Mouse (Mus musculus) limb, embryonic 14.5 days (tissue): Measurements from ENCODE around the gene Iqsec1. TPM values are rescaled to one million over a fixed set of nuclear protein-coding genes. Genes with fewer than 3 reads are reported as not detected.

Experiments used
- ATAC-seq: fragments of 200-750 bp; cut with Nextera tagmentation; 2 replicates; pipeline ENCODE4 v1.8.0; 2017; ENCODE audit warnings: low read depth, moderate number of reproducible peaks, moderate TSS enrichment; ENCODE audit not compliant: low FRiP score
- DNase-seq: peaks from one replicate; pipeline ENCODE4 v3.0.0-alpha.2; 2015; ENCODE audit warnings: low spot score
- H3K27ac ChIP-seq: fragments of 300-500 bp; sonication (generic); replicated peaks from 2 replicates; pipeline ENCODE4 v1.5.1; 2014; ENCODE audit warnings: low read depth, mild to moderate bottlenecking, low read length, moderate library complexity, mixed read lengths
- H3K27me3 ChIP-seq: fragments of 300-500 bp; sonication (generic); 2 replicates; pipeline ENCODE4 v1.6.1; 2014; ENCODE audit warnings: low read length, mixed read lengths; ENCODE audit not compliant: control insufficient read depth, insufficient read depth
- H3K36me3 ChIP-seq: fragments of 300-500 bp; sonication (generic); 2 replicates; pipeline ENCODE4 v1.6.1; 2014; ENCODE audit warnings: mild to moderate bottlenecking, low read length, moderate library complexity, mixed read lengths; ENCODE audit not compliant: control insufficient read depth, insufficient read depth
- H3K4me1 ChIP-seq: fragments of 300-500 bp; sonication (generic); 2 replicates; pipeline ENCODE4 v1.6.1; 2014; ENCODE audit warnings: antibody characterized with exemption, low read length, mixed read lengths; ENCODE audit not compliant: control insufficient read depth, insufficient read depth
- H3K4me2 ChIP-seq: fragments of 300-500 bp; sonication (generic); replicated peaks from 2 replicates; pipeline ENCODE4 v1.6.1; 2014; ENCODE audit warnings: low read depth, mild to moderate bottlenecking, low read length, moderate library complexity; ENCODE audit not compliant: severe bottlenecking
- H3K4me3 ChIP-seq: fragments of 300-500 bp; sonication (generic); replicated peaks from 2 replicates; pipeline ENCODE4 v1.5.1; 2014; ENCODE audit warnings: low read length
- H3K9ac ChIP-seq: fragments of 300-500 bp; sonication (generic); 2 replicates; pipeline ENCODE4 v1.6.1; 2014; ENCODE audit warnings: mild to moderate bottlenecking, low read depth, low read length, moderate library complexity; ENCODE audit not compliant: severe bottlenecking
- H3K9me3 ChIP-seq: fragments of 300-500 bp; sonication (generic); 2 replicates; pipeline ENCODE4 v1.6.1; 2016; ENCODE audit warnings: low read length; ENCODE audit not compliant: control insufficient read depth
- POLR2A ChIP-seq: fragments of 200-500 bp; IDR thresholded peaks from 2 replicates; pipeline ENCODE4 v1.8.0; 2012; ENCODE audit warnings: inconsistent platforms, mild to moderate bottlenecking, moderate library complexity, borderline replicate concordance; ENCODE audit not compliant: insufficient read depth, insufficient read length; ENCODE audit errors: extremely low read depth
- WGBS: fragments of 180-500 bp; shearing (Covaris S2); extraction: QIAGEN DNeasy Blood & Tissue Kit; methylation state at CpG from one replicate; pipeline ENCODE4 v1.1.7; 2014; 5-methylcytosine and 5-hydroxymethylcytosine counted together
- polyA plus RNA-seq, 2 experiments: library from polyadenylated mRNA; depleted of rRNA in 1 of 2; stranded (reverse) in 1 of 2; unstranded in 1 of 2; fragments of >200 nt; fragmentation: Nextera tagmentation in 1 of 2; extraction: Ambion mirVana in 1 of 2; gene quantifications; 2 replicates each; pipeline versions ENCODE4 v1.2.1 to v1.2.3; 2012 to 2014

Iqsec1 gene
- polyA plus RNA-seq, 2 experiments = 17.3 to 58.2 TPM

DNA sequence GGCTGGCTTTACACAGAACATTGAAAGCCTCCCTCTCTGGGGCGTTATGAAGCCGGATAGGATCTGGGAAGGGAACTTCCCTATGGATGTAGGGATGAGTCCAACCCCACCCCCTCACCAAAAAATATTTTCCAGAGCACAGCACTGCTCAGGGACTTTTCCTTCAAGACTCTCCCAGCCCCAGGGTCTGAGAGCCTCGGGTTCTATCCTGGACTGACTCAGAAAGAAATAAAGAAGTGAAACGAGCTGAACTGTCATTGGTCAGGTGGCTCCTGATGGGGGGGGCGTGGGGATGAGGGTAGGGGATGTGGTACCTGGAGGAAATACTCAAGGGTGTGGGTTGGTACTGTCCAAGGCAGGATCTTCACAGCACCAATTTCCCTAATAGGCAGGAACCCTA is 231.9 kb downstream of the Iqsec1 start:
- H3K4me2 ChIP-seq = no peak overlapping the region
- no peaks in the 10 kb centered on the region for H3K36me3 ChIP-seq
- H3K27ac ChIP-seq = no peak overlapping the region
- no peaks in the 10 kb centered on the region for H3K9me3 ChIP-seq
- WGBS = 72% methylated on average over 5 of the region's 5 CpGs
- H3K9ac ChIP-seq = no peak overlapping the region
- DNase-seq (no peak), ATAC-seq (no peak)
- peaks cover 9% of the 10 kb centered on the region; the same call in 1 of the 2 replicates for H3K4me1 ChIP-seq
- no peak overlapping the region for H3K4me3 ChIP-seq
- no peaks in the 10 kb centered on the region for H3K27me3 ChIP-seq
- no peak for TF ChIP-seq POLR2A

DNA sequence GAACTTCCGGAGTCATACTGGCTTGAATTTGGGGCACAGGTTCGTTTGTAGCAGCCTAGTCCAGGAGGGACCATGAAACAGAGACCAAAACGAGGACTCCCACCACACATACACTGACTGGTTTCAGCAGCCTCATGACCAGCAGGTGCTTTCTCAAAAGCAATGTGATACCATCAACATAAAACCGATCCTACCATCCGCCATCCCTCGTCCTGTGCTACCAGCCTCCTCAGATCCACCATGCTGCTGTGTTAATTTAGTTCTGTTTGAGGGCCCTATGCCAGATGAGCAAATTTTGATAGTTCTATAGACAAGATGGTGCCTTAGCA is 232.9 kb downstream of the Iqsec1 start:
- no peak for TF ChIP-seq POLR2A
- Histone ChIP-seq H3K36me3 (no peaks in the 10 kb centered on the region), H3K27me3 (no peaks in the 10 kb centered on the region), H3K4me1 (0 out of 2 replicates have a peak, but pooled peaks cover 2% of the 10 kb centered on the region), H3K27ac (no peak overlapping the region), H3K4me2 (no peak overlapping the region), H3K9ac (no peak overlapping the region), H3K9me3 (no peaks in the 10 kb centered on the region), H3K4me3 (no peak overlapping the region)
- ATAC-seq (no peak), DNase-seq (no peak)
- whole genome bisulfite sequencing = 61% methylated on average over 6 of the region's 6 CpGs

DNA sequence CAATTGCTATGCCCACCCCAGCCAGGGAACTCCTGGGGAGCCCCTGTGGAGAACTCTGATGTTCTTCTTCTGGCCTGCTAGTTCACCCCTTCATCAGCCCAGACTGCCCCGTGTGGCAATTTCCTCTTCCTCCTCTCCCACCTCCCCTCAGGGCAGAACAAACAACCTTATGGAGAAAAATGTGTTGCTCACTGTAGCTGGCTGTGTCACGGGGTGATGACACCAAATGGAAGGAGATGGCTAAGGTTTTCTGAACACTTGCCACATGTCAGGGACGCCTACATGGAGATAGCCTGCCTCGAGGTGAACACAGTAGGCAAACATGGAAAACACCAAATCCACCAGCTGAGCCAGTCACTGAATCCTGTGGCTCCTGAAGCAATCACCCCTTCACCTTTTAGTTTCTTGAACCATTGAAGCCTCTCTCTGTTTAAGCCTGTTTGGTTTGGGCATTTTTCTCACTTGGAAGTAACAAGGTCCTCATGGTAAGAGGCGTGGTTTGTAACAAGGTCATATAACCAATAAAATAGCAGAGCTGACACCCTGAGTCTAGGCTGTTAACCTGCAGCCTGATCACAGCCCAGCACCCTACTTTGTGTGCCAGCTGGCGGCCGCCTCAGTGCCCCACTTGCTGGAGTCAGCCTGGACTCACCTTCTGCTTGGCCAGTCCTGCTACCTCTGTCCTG is 233.4 kb downstream of the Iqsec1 start:
- no peaks in the 10 kb centered on the region for H3K27me3 ChIP-seq
- no peak for TF ChIP-seq POLR2A
- H3K36me3 ChIP-seq = no peaks in the 10 kb centered on the region
- H3K4me3 ChIP-seq = no peak overlapping the region
- DNase-seq = no peak
- H3K4me1 ChIP-seq = 0 out of 2 replicates have a peak, but pooled peaks cover 2% of the 10 kb centered on the region
- H3K9me3 ChIP-seq = no peaks in the 10 kb centered on the region
- no peak overlapping the region for H3K4me2 ChIP-seq
- no peak overlapping the region for H3K27ac ChIP-seq
- no peak overlapping the region for H3K9ac ChIP-seq
- 59% methylated on average over 7 of the region's 7 CpGs for WGBS
- no peak for ATAC-seq

DNA sequence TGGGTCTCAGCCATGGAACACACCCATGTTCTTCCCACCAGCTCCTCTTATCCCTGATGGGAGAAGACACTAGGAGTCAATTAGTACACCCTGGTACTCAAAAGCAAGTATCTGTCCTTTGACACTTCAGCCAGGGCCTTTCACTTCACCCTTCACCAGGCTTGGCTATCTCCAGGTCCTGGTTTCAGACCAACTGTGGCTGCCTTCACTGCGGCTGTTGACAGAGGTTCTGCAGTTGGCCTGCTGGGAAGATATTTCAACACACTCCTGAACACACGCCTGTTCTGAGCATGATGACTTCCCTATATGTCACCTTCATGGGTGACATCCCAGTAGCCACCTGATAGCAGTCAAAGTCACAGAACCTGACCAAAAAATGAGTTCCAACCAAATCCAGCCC is 234.4 kb downstream of the Iqsec1 start:
- ATAC-seq = no peak
- no peak for TF ChIP-seq POLR2A

GRCm38 (mm10) chr6:90753656-90754055 is 234.8 kb downstream of the Iqsec1 start:
- TF ChIP-seq POLR2A = no peak
- Histone ChIP-seq H3K27me3 (no peaks in the 10 kb centered on the region), H3K9ac (no peak overlapping the region), H3K36me3 (no peaks in the 10 kb centered on the region), H3K27ac (no peak overlapping the region), H3K4me1 (0 out of 2 replicates have a peak, but pooled peaks cover 2% of the 10 kb centered on the region), H3K9me3 (no peaks in the 10 kb centered on the region), H3K4me2 (no peak overlapping the region), H3K4me3 (no peak overlapping the region)
- ATAC-seq = no peak
- no peak for DNase-seq

More for the DNA sequence above, 234.4 kb downstream of the Iqsec1 start:
- H3K36me3 ChIP-seq = no peaks in the 10 kb centered on the region
- no peak overlapping the region for H3K4me2 ChIP-seq
- H3K4me1 ChIP-seq = 0 out of 2 replicates have a peak, but pooled peaks cover 2% of the 10 kb centered on the region
- no peaks in the 10 kb centered on the region for H3K27me3 ChIP-seq
- H3K4me3 ChIP-seq = no peak overlapping the region
- no peak overlapping the region for H3K27ac ChIP-seq
- WGBS = 93% methylated on average over 2 of the region's 2 CpGs
- no peak overlapping the region for H3K9ac ChIP-seq
- H3K9me3 ChIP-seq = no peaks in the 10 kb centered on the region
- DNase-seq = no peak
